Mouse (Mus musculus) ovary, adult 18-20 months (tissue): Measurements from ENCODE around the gene Rhbdl1.

Source experiments
- DNase-seq: peaks from one replicate; pipeline ENCODE4 v3.0.0; 2022; ENCODE audit warnings: low spot score, mixed read lengths

Rhbdl1 gene

GRCm38 (mm10) chr17:25837076-25837410 lies at the start of gene Rhbdl1:
Gene Rhbdl1 (minus strand): TSS chr17:25837295.
- peak; percentile 71 for DNase-seq

DNA sequence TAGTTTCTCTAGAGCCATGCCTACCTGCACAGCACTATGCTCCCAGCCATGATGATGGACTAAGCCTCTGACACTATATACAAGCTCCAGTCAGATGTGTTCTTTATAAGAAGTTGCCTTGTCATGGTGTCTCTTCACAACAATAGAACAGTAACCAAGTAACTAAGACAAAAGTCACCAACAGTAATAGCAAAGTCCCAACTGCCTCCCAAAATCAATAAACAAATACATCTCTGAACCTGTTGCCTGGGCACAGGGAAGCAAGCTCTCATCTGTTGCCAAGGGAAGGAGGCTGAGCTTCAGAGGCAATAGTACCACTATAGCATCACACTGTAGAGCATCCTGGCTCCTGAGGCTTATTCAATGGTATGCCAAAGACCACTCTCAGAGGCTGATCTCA lies 49.7 kb upstream of the Rhbdl1 start:
- DNase-seq, result no peak

DNA sequence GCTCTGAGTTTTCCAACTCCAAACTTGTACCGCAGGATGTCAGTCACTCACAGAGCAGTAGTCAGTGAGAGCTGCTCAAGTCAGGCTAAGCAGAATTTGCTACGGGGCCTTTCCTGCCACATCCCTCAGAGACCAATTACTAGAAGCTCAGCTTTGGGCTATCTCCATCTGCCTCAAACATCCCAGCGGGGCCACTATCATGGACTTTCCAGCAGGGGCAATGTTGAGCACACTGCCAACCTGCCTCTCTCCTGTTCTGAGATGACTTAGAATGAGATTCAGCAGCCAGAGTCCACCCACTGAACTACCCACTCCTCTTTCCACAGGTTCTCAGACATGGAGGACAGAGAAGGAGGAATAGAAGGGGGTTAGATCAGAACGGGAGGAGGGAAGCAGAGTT lies 48.5 kb upstream of the Rhbdl1 start:
- no peak for DNase-seq

DNA sequence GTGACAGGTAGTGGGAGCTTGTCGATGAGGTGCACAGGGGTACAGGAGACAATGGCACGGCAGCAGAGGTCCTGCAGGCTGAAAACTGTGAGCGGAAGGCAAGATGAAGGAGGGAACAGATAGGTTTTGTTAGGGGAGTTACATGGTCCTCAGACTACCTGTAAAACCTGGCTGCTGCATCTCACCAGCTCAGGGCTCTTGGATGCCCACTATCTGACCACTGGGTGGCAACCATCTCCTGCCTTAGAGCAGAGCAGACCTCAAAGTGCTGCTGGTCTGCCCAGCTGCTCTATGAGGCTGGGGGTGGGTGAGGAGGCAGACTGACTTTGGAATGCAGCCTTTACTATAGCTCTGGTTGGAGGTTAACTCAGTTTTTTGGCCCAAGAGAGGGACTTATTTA lies 46.7 kb upstream of the Rhbdl1 start:
- DNase-seq, result no peak

- no peak for DNase-seq
Measured at GRCm38 (mm10) chr17:25883268-25883667, 46.2 kb upstream of the Rhbdl1 start.

DNA sequence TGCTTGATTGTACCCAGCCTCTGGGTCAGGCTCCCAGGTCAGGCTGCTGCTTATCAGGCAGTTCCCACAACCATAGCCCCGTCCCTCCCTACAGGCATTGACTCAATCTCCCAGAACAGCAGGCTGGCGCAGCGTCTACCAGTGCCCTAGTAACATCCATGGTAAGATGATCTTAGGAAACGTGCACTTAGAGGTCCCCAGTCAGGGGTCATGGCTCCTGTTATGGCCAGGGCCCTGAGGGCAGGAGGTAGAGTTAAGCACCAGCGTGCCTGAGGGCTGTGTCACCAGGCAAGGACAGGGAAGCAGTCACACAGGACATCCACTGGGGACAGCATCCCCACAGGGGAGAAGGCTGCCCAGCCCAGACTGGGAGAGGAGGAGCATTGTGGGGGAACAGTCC lies 45.2 kb upstream of the Rhbdl1 start:
- DNase-seq, result no peak

GRCm38 (mm10) chr17:25881691-25882090 lies 44.6 kb upstream of the Rhbdl1 start:
- DNase-seq, result no peak

DNA sequence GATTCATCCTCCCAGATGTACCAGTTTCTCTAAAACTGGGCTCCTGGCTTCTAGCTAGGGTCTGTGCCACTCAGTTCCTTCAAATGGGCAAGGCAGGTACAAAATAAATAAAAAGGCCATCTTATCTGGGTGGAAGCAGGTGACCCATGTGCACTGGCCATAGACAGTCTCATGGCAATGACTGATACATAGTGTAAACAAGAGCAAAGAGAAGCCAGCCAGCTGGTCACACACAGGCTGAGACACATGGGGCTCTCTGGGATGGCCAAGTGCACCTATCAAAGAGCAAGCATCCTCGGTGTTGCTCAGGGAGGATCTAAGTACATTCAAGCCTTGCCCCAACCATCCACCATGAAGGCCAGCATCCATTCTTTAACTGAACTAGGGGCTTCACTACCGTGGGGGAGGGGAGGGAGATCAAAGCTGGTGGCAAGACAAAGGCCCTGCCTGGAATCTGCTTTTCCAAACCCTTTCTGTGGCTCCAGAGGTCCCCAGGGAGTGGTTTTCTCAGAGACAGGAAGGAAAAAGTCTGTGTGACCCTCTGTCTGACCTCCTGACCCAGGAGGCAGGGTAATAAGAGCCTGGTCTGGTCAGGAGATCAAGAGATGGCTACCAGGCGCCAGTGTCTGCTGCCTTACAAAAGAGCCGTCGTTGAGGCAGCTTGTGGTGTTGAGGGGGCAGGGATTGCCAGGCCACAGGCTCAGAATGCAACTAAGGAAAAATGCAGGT lies 44.0 kb upstream of the Rhbdl1 start:
- DNase-seq, result no peak

GRCm38 (mm10) chr17:25880196-25880910 lies 43.3 kb upstream of the Rhbdl1 start, which contains the start of gene Wfikkn1:
Gene Wfikkn1 (minus strand): TSS chr17:25880858.
- DNase-seq, result no peak

DNA sequence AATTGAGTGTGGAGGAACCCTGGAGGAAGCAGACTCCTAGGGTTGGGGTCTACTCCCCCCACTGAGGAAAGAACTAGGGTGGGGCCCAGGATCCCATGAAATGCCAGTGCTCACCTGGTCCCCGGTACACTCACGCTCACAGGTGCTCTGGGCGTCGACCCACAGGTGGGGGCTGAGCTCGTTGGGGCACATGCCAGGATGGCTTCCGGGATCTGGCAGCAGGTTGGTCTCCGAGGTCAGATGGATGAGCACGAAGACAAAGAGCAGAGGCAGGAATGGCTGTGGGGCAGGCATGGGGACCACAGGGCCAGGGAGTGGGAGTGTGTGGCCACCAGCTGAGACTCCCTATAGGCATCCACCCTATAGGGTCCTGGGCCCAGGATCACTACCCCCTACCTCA lies 42.7 kb upstream of the Rhbdl1 start:
- no peak for DNase-seq

- DNase-seq, result no peak
Measured at GRCm38 (mm10) chr17:25879261-25879660, 42.2 kb upstream of the Rhbdl1 start.

DNA sequence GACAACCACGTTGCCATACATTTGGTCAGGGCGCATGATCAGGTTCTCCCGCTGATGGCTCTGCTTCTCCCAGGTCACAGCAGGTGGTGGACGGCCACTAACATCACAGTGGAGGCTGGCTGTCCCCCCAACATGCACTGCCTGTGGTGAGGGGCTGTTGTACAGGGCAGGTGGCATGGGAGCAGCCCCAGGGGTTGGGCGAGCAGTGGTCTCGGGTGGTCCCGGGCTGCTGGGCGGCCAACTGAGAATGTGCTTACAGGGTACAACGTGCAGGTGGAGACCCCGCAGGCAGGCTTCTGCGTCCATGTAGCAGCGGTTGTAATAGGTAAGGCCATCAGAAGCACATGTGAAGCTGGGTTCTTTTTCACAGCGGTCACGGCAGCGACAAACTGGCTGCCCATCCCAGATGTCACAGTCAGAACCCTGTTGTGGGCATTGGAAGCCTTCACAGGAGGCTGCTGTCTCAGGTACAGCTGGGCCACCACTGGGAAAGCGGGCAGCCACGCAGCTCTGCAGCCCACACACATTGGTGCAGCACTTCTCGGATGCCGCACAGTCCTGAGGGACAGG lies 41.6 kb upstream of the Rhbdl1 start:
- DNase-seq, result no peak

GRCm38 (mm10) chr17:25877741-25878610 lies 40.9 kb upstream of the Rhbdl1 start:
- no peak for DNase-seq

- no peak for DNase-seq
Measured at GRCm38 (mm10) chr17:25877025-25877424, 39.9 kb upstream of the Rhbdl1 start.

GRCm38 (mm10) chr17:25876347-25876915 lies 39.3 kb upstream of the Rhbdl1 start:
- DNase-seq, result no peak

DNA sequence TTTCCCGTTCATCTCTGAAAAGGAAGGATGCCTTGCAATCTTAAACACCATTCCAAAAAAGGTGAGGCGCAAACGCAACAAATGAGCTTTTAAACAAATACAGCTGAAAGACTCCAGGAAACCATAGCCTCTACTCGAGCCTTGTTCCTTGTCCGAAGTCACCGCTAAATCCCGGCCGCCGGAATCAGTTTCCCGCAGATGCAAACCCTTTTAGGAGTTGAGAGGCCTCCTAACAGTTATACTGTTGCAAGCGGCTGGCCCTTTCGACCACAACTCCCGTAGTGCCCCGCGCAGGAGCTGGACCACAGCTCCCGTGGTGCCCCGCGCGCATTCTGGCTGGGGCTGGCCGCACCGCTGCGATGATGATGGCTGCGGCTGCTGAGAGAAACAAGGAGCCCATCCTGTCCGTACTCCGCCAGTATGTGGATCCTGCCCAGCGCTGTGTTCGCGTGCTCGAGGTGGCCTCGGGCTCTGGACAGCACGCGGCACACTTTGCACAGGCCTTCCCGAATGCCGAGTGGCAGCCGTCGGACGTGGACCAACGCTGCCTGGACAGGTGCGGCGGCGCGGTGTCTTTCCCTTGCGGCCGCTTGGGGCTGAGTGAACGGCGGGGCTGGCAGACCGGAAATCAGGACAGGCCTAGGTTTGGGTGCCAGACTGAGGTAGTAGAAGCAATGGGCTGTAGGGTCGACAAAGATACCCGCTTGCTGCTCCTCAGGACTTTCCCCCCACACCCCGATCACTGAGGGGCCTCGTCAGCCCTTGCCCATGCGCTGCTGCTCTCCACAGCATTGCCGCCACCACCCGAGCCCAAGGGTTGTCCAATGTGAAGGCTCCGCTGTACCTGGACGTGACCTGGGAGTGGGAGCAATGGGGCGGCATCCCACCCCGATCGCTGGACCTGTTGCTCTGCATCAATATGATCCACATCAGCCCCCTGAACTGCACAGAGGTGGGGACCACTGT lies 38.4 kb upstream of the Rhbdl1 start:
- DNase-seq, result peak; percentile 82

DNA sequence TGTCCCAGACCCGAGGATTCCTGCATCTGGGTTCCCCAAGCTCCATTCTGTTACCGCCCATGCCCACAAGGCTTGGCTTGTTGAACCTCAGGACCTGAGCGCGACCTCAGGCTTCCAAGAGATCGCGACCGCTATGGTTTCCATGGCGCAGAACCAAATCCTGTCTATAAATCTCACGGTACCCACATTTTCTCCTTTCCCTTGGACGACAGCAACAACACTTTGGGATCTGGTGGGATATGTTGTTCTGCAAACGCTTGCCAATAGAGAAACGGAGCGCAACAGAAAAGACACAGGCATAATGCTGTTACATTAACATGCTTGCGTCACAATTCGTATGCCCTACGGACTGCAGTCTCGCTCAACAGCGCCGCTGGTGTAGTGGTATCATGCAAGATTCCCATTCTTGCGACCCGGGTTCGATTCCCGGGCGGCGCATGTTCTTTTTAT lies 37.7 kb upstream of the Rhbdl1 start, which contains the start of gene Mettl26:
Gene Mettl26, plus strand, starts transcription at position 354 of the 450 bp plus-strand sequence.
- DNase-seq, result peak; percentile 77

- no peak for DNase-seq
Measured at GRCm38 (mm10) chr17:25874148-25874720, 37.1 kb upstream of the Rhbdl1 start.

- DNase-seq, result no peak
Measured at GRCm38 (mm10) chr17:25873405-25874147, 36.5 kb upstream of the Rhbdl1 start.
